29 mouse cellular contexts compared by ENCODE assay signal in genomic region chr6:129041470-129041869, GRCm38 (mm10). TPM values are rescaled to one million over a fixed set of nuclear protein-coding genes. Genes with fewer than 3 reads are reported as not detected.
A peak's percentile ranks its signal among the peaks of the same experiment; 100 is the strongest.
DNase-seq lines count a peak whose midpoint lies in the region; ATAC-seq and TF ChIP-seq lines count a peak whose summit lies in the region.
"Had no signal": no experiment of that assay in that cellular context is flagged by ENCODE, and none has a peak within 500 bp of the region (broad histone marks: within the 10 kb centered on the region; RNA-seq: fewer than 3 reads in every experiment).

No protein-coding gene starts in this region.

- H3K4me1 ChIP-seq in liver, embryonic 11.5 days (replicated peaks; ENCODE audit: control insufficient read depth, insufficient read depth, low read length), result no peaks in the 10 kb centered on the region
- no peaks in the 10 kb centered on the region for H3K4me1 ChIP-seq in liver, postnatal 0 days (ENCODE audit: insufficient read depth)
- peaks cover 2% of the 10 kb centered on the region for H3K4me1 ChIP-seq in ES-Bruce4 (ENCODE audit: control insufficient read depth, insufficient read depth, low read length)
- H3K4me1 ChIP-seq: embryonic facial prominence, embryonic 13.5 days; forebrain, embryonic 10.5 days; forebrain, embryonic 12.5 days had no signal

- intact Hi-C loops in left cerebral cortex, postnatal 25 days (cut with DNase I), result no loop called here

- H3K4me3 ChIP-seq in liver, embryonic 11.5 days (ENCODE audit: low read depth, low read length), result no peak overlapping the region
- H3K4me3 ChIP-seq in liver, postnatal 0 days (ENCODE audit: low read depth, low read length), result no peak overlapping the region
- no peak overlapping the region for H3K4me3 ChIP-seq in ES-Bruce4 (ENCODE audit: low read depth, low read length)
- H3K4me3 ChIP-seq: embryonic facial prominence, embryonic 13.5 days; erythroblast, embryonic 14.5 days; forebrain, embryonic 10.5 days; forebrain, embryonic 12.5 days had no signal

- TF ChIP-seq POLR2A in ES-Bruce4 (IDR thresholded peaks at IDR 0.05; ENCODE audit: insufficient read depth, low read length), result no peak

- 87% methylated on average over 2 of the region's 2 CpGs for WGBS in liver, embryonic 11.5 days
- WGBS in liver, postnatal 0 days (ENCODE audit: insufficient replicate concordance), result 85% methylated on average over 2 of the region's 2 CpGs

- peak; percentile 8; the same call in 1 of the 2 replicates for ATAC-seq in liver, embryonic 11.5 days (replicated peaks; ENCODE audit: low FRiP score)
- no peak for ATAC-seq in liver, postnatal 0 days
- ATAC-seq in CD4-positive, CD25-positive, alpha-beta regulatory T cell, adult 4 months, result no peak
- ATAC-seq: activated CD4-positive, CD25-positive, alpha-beta regulatory T cell, adult 4 months; forebrain, embryonic 14.5 days; forebrain, embryonic 16.5 days; Patski had no signal

- DNase-seq in liver, embryonic 11.5 days (ENCODE audit: low spot score), result no peak
- DNase-seq in liver, postnatal 0 days, result no peak
- DNase-seq in Muller cell, postnatal 12 days (ENCODE audit: inconsistent ontology term), result peak; percentile 45
- DNase-seq in left cerebral cortex, postnatal 25 days (ENCODE audit: low spot score in 2 of 2), result no peak
- DNase-seq: adrenal gland, adult 8-10 months; adrenal gland, postnatal 14 days; adrenal gland, postnatal 36 days; cerebellum, adult 11-12 months; cerebellum, adult 2 months; cerebellum, adult 9-10 months; cerebellum, postnatal 10 days; cerebellum, postnatal 25 days had no signal

- H3K27ac ChIP-seq in liver, embryonic 11.5 days (ENCODE audit: low read depth, low read length), result no peak overlapping the region
- H3K27ac ChIP-seq in liver, postnatal 0 days (ENCODE audit: low read depth), result no peak overlapping the region
- H3K27ac ChIP-seq in ES-Bruce4 (ENCODE audit: insufficient read depth, low read length), result peak overlapping the region; percentile 49
- H3K27ac ChIP-seq: embryonic facial prominence, embryonic 13.5 days; forebrain, embryonic 10.5 days; forebrain, embryonic 12.5 days had no signal

- no peaks in the 10 kb centered on the region for H3K36me3 ChIP-seq in liver, embryonic 11.5 days (ENCODE audit: control insufficient read depth, insufficient read depth, low read length)
- no peaks in the 10 kb centered on the region for H3K36me3 ChIP-seq in liver, postnatal 0 days (replicated peaks; ENCODE audit: insufficient read depth, low read length)
- no peaks in the 10 kb centered on the region for H3K36me3 ChIP-seq in ES-Bruce4 (ENCODE audit: control insufficient read depth, insufficient read depth, low read length, poor library complexity, severe bottlenecking)
- H3K36me3 ChIP-seq: embryonic facial prominence, embryonic 13.5 days; forebrain, embryonic 10.5 days; forebrain, embryonic 12.5 days had no signal

- H3K4me2 ChIP-seq in liver, embryonic 11.5 days, result no peak overlapping the region
- H3K4me2 ChIP-seq in liver, postnatal 0 days (ENCODE audit: low read depth, low read length), result no peak overlapping the region
- H3K4me2 ChIP-seq: embryonic facial prominence, embryonic 13.5 days; forebrain, embryonic 12.5 days had no signal

- no peak overlapping the region for H3K9ac ChIP-seq in liver, embryonic 11.5 days (ENCODE audit: low read depth, low read length)
- no peak overlapping the region for H3K9ac ChIP-seq in liver, postnatal 0 days (replicated peaks)
- H3K9ac ChIP-seq in ES-Bruce4 (ENCODE audit: low read depth, poor library complexity, severe bottlenecking), result no peak overlapping the region
- H3K9ac ChIP-seq: embryonic facial prominence, embryonic 13.5 days; forebrain, embryonic 12.5 days had no signal

- H3K9me3 ChIP-seq in liver, embryonic 11.5 days (ENCODE audit: control insufficient read depth, low read length), result no peaks in the 10 kb centered on the region
- H3K9me3 ChIP-seq in liver, postnatal 0 days (ENCODE audit: low read length), result no peaks in the 10 kb centered on the region
- H3K9me3 ChIP-seq in ES-Bruce4 (replicated peaks; ENCODE audit: control insufficient read depth, insufficient read depth, low read length, poor library complexity, severe bottlenecking), result peaks cover 29% of the 10 kb centered on the region
- H3K9me3 ChIP-seq: embryonic facial prominence, embryonic 13.5 days; forebrain, embryonic 10.5 days; forebrain, embryonic 12.5 days had no signal

- no peak for TF ChIP-seq EP300 in liver, postnatal 0 days (IDR thresholded peaks at IDR 0.05; ENCODE audit: low read depth)
- TF ChIP-seq EP300 in ES-Bruce4 (IDR thresholded peaks at IDR 0.05; ENCODE audit: insufficient read depth, low read depth, low read length), result no peak

- no peak for TF ChIP-seq CTCF in liver, postnatal 0 days (IDR thresholded peaks at IDR 0.05; ENCODE audit: low read depth)
- no peak for TF ChIP-seq CTCF in ES-Bruce4 (IDR thresholded peaks at IDR 0.05; ENCODE audit: low read depth, low read length)

- H3K27me3 ChIP-seq in liver, embryonic 11.5 days (replicated peaks; ENCODE audit: control insufficient read depth, insufficient read depth, low read length), result no peaks in the 10 kb centered on the region
- H3K27me3 ChIP-seq in liver, postnatal 0 days (ENCODE audit: insufficient read depth, low read length), result no peaks in the 10 kb centered on the region
- no peaks in the 10 kb centered on the region for H3K27me3 ChIP-seq in ES-Bruce4 (ENCODE audit: control insufficient read depth, insufficient read depth, low read length, poor library complexity, severe bottlenecking)
- H3K27me3 ChIP-seq: CH12.LX; embryonic facial prominence, embryonic 13.5 days; forebrain, embryonic 12.5 days had no signal

RNA-seq across cellular contexts. Expression of gene Klrb1f, which starts 4.2 kb away (rescaled TPM):
- polyA plus RNA-seq in liver, embryonic 11.5 days (2014; fragmentation: Nextera tagmentation; extraction: Ambion mirVana), result 0.29 and 0.51 TPM in 2 replicates
- polyA plus RNA-seq in liver, postnatal 0 days (2015; fragmentation: Nextera tagmentation; extraction: Ambion mirVana), result 0.27 and 0.59 TPM in 2 replicates
- not detected in 2 replicates for polyA plus RNA-seq in ES-Bruce4 (2011; ENCODE audit: insufficient read depth, insufficient read length, low read depth, missing spikeins)
- 1 to 10 TPM; 2.2 to 3.7 TPM for polyA plus RNA-seq in CD4-positive, CD25-positive, alpha-beta regulatory T cell, adult 4 months (2017; shearing (Covaris generic))
- not detected for total RNA-seq in left cerebral cortex, postnatal 25 days (2021)
- total RNA-seq: adrenal gland, postnatal 14 days; adrenal gland, postnatal 36 days; ES-E14 had no signal
- polyA plus RNA-seq: C2C12; cerebellum, adult 2 months; cortical plate, adult 2 months; erythroblast, embryonic 14.5 days; forebrain, embryonic 10.5 days; forebrain, embryonic 12.5 days; Patski had no signal

RNA-seq across cellular contexts. Expression of gene Clec2e, which starts 59.2 kb away (rescaled TPM):
- not detected in 2 replicates for polyA plus RNA-seq in liver, embryonic 11.5 days (2014; fragmentation: Nextera tagmentation; extraction: Ambion mirVana)
- polyA plus RNA-seq in liver, postnatal 0 days (2015; fragmentation: Nextera tagmentation; extraction: Ambion mirVana), result not detected in 2 replicates
- polyA plus RNA-seq in ES-Bruce4 (2011; ENCODE audit: insufficient read depth, insufficient read length, low read depth, missing spikeins), result 0.43 and 0.48 TPM in 2 replicates
- not detected for polyA plus RNA-seq in CD4-positive, CD25-positive, alpha-beta regulatory T cell, adult 4 months (2017; shearing (Covaris generic))
- total RNA-seq in left cerebral cortex, postnatal 25 days (2021), result not detected
- total RNA-seq: adrenal gland, adult 18-20 months; adrenal gland, postnatal 14 days; adrenal gland, postnatal 36 days; CH12.LX; ES-E14; MEL had no signal
- polyA plus RNA-seq: activated CD4-positive, CD25-positive, alpha-beta regulatory T cell, adult 4 months; C2C12; cerebellum, adult 2 months; cortical plate, adult 2 months; embryonic facial prominence, embryonic 11.5 days; embryonic facial prominence, embryonic 13.5 days; erythroblast, embryonic 14.5 days; forebrain, embryonic 10.5 days; forebrain, embryonic 12.5 days; forebrain, embryonic 14.5 days; forebrain, embryonic 16.5 days; Patski had no signal
